Mouse (Mus musculus): ENCODE data around the gene Cdv3. TPM values are rescaled to one million over a fixed set of nuclear protein-coding genes. Genes with fewer than 3 reads are reported as not detected.
A peak's percentile ranks its signal among the peaks of the same experiment; 100 is the strongest.

The Cdv3 gene
- polyA plus RNA-seq, 1 experiment from 2014 or later: 123 TPM

- no peak for ATAC-seq (ENCODE audit: insufficient number of reproducible peaks, low FRiP score, low TSS enrichment, low read depth)
- H3K4me3 ChIP-seq (ENCODE audit: low read depth, low read length): no peak overlapping the region
These were observed 18.6 kb downstream of the Cdv3 start for GRCm38 (mm10) chr9:103347045-103347444.

DNA sequence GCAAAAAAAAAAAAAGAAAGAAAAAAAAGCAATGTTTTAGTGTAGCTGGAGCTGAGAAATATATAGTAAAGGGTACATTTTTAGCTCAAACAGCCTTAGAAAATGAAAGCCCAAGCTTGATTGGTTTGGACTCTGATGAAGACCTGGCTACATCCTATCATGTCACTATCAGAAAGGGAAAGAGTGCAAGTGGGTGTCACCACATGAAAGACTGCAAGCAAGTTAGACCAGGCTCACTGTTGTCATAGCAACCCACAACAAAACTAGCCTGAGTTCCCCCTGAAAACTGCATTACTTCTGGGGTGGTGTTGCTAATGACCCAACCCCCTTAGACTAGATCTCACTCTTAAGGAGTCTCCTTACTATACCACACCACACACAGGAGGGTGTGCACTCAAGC, 28.7 kb downstream of the Cdv3 start:
- H3K27me3 ChIP-seq (ENCODE audit: control insufficient read depth, insufficient read depth, low read length): no peaks in the 10 kb centered on the region
- ATAC-seq (ENCODE audit: insufficient number of reproducible peaks, low FRiP score, low TSS enrichment, low read depth): no peak
- no peaks in the 10 kb centered on the region for H3K4me1 ChIP-seq (ENCODE audit: control insufficient read depth, insufficient read depth, low read length)
- no peaks in the 10 kb centered on the region for H3K9me3 ChIP-seq (ENCODE audit: control insufficient read depth, low read length)
- DNase-seq (ENCODE audit: low spot score): no peak
- H3K9ac ChIP-seq (ENCODE audit: low read length): no peak overlapping the region
- no peak overlapping the region for H3K27ac ChIP-seq (replicated peaks; ENCODE audit: low read depth, low read length)
- peaks cover 37% of the 10 kb centered on the region for H3K36me3 ChIP-seq (ENCODE audit: control insufficient read depth, insufficient read depth, low read length)
- H3K4me3 ChIP-seq (ENCODE audit: low read depth, low read length): no peak overlapping the region
- H3K4me2 ChIP-seq (ENCODE audit: low read depth, severe bottlenecking): no peak overlapping the region

More at GRCm38 (mm10) chr9:103347045-103347444, 18.6 kb downstream of the Cdv3 start:
- Histone ChIP-seq H3K9ac (ENCODE audit: low read length) (no peak overlapping the region), H3K36me3 (ENCODE audit: control insufficient read depth, insufficient read depth, low read length) (peaks cover 20% of the 10 kb centered on the region), H3K27ac (replicated peaks; ENCODE audit: low read depth, low read length) (no peak overlapping the region), H3K4me2 (ENCODE audit: low read depth, severe bottlenecking) (no peak overlapping the region), H3K27me3 (ENCODE audit: control insufficient read depth, insufficient read depth, low read length) (no peaks in the 10 kb centered on the region), H3K9me3 (ENCODE audit: control insufficient read depth, low read length) (no peaks in the 10 kb centered on the region), H3K4me1 (ENCODE audit: control insufficient read depth, insufficient read depth, low read length) (no peaks in the 10 kb centered on the region)
- 88% methylated on average over 4 of the region's 4 CpGs for WGBS
- DNase-seq (ENCODE audit: low spot score): no peak

- Histone ChIP-seq H3K4me3 (ENCODE audit: low read depth, low read length) (no peak overlapping the region), H3K27ac (replicated peaks; ENCODE audit: low read depth, low read length) (no peak overlapping the region), H3K9me3 (ENCODE audit: control insufficient read depth, low read length) (no peaks in the 10 kb centered on the region), H3K27me3 (ENCODE audit: control insufficient read depth, insufficient read depth, low read length) (no peaks in the 10 kb centered on the region), H3K9ac (ENCODE audit: low read length) (no peak overlapping the region), H3K4me2 (ENCODE audit: low read depth, severe bottlenecking) (no peak overlapping the region), H3K4me1 (ENCODE audit: control insufficient read depth, insufficient read depth, low read length) (no peaks in the 10 kb centered on the region), H3K36me3 (ENCODE audit: control insufficient read depth, insufficient read depth, low read length) (peaks cover 30% of the 10 kb centered on the region)
- 91% methylated on average over 6 of the region's 6 CpGs for WGBS
- no peak for DNase-seq (ENCODE audit: low spot score)
- ATAC-seq (ENCODE audit: insufficient number of reproducible peaks, low FRiP score, low TSS enrichment, low read depth): no peak
These were observed 33.0 kb downstream of the Cdv3 start for GRCm38 (mm10) chr9:103332663-103333062.

- no peak overlapping the region for H3K4me2 ChIP-seq (ENCODE audit: low read depth, severe bottlenecking)
- peaks cover 40% of the 10 kb centered on the region for H3K36me3 ChIP-seq (ENCODE audit: control insufficient read depth, insufficient read depth, low read length)
- DNase-seq (ENCODE audit: low spot score): no peak
- H3K27me3 ChIP-seq (ENCODE audit: control insufficient read depth, insufficient read depth, low read length): no peaks in the 10 kb centered on the region
- no peak overlapping the region for H3K9ac ChIP-seq (ENCODE audit: low read length)
- H3K9me3 ChIP-seq (ENCODE audit: control insufficient read depth, low read length): no peaks in the 10 kb centered on the region
- H3K27ac ChIP-seq (replicated peaks; ENCODE audit: low read depth, low read length): no peak overlapping the region
- ATAC-seq (ENCODE audit: insufficient number of reproducible peaks, low FRiP score, low TSS enrichment, low read depth): no peak
- no peaks in the 10 kb centered on the region for H3K4me1 ChIP-seq (ENCODE audit: control insufficient read depth, insufficient read depth, low read length)
- WGBS: 89% methylated on average over 9 of the region's 9 CpGs
- no peak overlapping the region for H3K4me3 ChIP-seq (ENCODE audit: low read depth, low read length)
These were observed 39.2 kb downstream of the Cdv3 start for GRCm38 (mm10) chr9:103326449-103326848.

DNA sequence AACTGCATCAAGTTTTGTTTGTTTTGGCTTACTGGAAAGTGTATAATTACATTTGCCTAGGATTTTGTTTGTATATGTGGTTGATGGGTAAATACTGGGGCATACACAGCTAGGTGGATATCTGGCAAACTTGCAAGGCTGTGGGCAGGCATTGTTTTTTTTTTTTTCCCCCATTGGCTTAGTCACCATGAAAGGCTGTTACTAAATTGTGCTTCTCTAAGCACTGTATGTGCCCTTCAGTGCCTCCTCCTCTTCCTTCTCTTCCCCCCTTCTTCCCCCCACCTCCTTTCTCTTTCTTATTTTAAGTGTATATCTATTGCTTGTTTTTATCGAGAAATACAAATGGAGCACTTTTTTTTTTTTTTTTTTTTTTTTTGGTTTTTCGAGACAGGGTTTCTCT, 41.0 kb downstream of the Cdv3 start:
- Histone ChIP-seq H3K4me1 (ENCODE audit: control insufficient read depth, insufficient read depth, low read length) (no peaks in the 10 kb centered on the region), H3K4me3 (ENCODE audit: low read depth, low read length) (no peak overlapping the region), H3K27me3 (ENCODE audit: control insufficient read depth, insufficient read depth, low read length) (no peaks in the 10 kb centered on the region), H3K4me2 (ENCODE audit: low read depth, severe bottlenecking) (no peak overlapping the region), H3K9ac (ENCODE audit: low read length) (no peak overlapping the region), H3K9me3 (ENCODE audit: control insufficient read depth, low read length) (no peaks in the 10 kb centered on the region), H3K27ac (replicated peaks; ENCODE audit: low read depth, low read length) (no peak overlapping the region), H3K36me3 (ENCODE audit: control insufficient read depth, insufficient read depth, low read length) (peaks cover 47% of the 10 kb centered on the region)
- WGBS: 100% methylated on average over 1 of the region's 2 CpGs
- ATAC-seq (ENCODE audit: insufficient number of reproducible peaks, low FRiP score, low TSS enrichment, low read depth) (no peak), DNase-seq (ENCODE audit: low spot score) (no peak)

DNA sequence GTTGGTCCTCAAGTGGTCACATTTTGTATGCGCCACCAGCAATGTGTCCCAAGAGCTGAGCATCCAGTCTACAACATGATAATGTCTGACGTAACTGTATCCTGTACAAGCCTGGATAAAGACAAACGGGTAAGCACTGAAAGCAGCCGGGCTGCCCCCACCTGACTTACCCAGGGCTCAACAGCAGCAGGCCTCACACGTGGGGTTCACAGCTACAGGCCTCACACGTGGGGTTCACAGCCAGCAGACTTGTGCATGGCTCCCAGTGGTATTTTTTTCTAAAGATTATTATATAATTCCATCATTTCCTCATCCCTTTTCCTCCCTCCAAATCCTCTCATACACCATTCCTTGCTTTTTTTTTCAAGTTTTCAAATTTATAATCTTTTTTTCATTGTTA, 55.8 kb downstream of the Cdv3 start:
- Histone ChIP-seq H3K4me2 (ENCODE audit: low read depth, severe bottlenecking) (no peak overlapping the region), H3K9me3 (ENCODE audit: control insufficient read depth, low read length) (no peaks in the 10 kb centered on the region), H3K27me3 (ENCODE audit: control insufficient read depth, insufficient read depth, low read length) (no peaks in the 10 kb centered on the region), H3K9ac (ENCODE audit: low read length) (no peak overlapping the region), H3K4me1 (ENCODE audit: control insufficient read depth, insufficient read depth, low read length) (no peaks in the 10 kb centered on the region), H3K4me3 (ENCODE audit: low read depth, low read length) (no peak overlapping the region), H3K27ac (replicated peaks; ENCODE audit: low read depth, low read length) (no peak overlapping the region), H3K36me3 (ENCODE audit: control insufficient read depth, insufficient read depth, low read length) (peaks cover 21% of the 10 kb centered on the region)
- DNase-seq (ENCODE audit: low spot score): no peak
- WGBS: 90% methylated on average over 6 of the region's 6 CpGs
- no peak for ATAC-seq (ENCODE audit: insufficient number of reproducible peaks, low FRiP score, low TSS enrichment, low read depth)

DNA sequence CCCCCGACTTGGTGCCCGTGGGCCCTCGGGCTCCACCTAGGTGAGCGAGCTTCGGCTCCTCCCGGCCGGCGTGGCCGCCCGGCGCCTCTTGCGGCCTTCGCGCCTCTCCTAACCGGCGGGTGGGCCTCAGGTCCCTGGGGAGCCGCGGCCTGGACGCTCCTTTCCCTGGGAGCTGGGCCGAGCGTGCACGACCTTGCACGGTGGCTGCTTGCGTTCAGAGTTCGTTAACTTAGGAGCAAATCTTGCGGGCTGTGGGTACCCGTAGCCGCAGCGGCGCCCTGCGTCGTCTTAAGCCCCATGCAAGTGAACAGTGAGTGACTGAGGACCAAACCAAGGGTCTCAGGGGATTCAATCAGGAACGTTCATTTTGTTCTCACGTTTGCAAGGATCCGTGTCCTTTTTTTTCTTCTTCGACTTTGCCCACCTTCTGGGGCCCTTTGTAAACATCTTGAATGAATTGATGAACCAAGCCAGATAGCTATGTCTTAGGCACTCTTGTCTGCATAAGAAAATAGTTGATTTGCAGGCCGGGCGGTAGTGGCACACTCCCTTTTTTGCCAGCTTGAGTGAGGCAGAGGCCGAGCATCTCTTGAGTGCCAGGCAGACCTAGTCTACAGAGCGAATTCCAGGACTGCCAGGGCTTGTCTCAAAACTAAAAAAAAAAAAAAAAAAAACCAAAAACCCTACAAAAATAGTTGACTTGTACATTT, 60.2 kb downstream of the Cdv3 start:
- no peaks in the 10 kb centered on the region for H3K27me3 ChIP-seq (ENCODE audit: control insufficient read depth, insufficient read depth, low read length)
- H3K4me3 ChIP-seq (ENCODE audit: low read depth, low read length): peak overlapping the region; percentile 89
- no peaks in the 10 kb centered on the region for H3K9me3 ChIP-seq (ENCODE audit: control insufficient read depth, low read length)
- H3K9ac ChIP-seq (ENCODE audit: low read length): peak overlapping the region; percentile 95
- no peak; the same call in 1 of the 2 replicates for ATAC-seq (ENCODE audit: insufficient number of reproducible peaks, low FRiP score, low TSS enrichment, low read depth)
- peak overlapping the region; percentile 62 for H3K4me2 ChIP-seq (ENCODE audit: low read depth, severe bottlenecking)
- WGBS: under 1% methylated on average over 40 of the region's 40 CpGs
- peak overlapping the region; percentile 86 for H3K27ac ChIP-seq (replicated peaks; ENCODE audit: low read depth, low read length)
- H3K36me3 ChIP-seq (ENCODE audit: control insufficient read depth, insufficient read depth, low read length): peaks cover 8% of the 10 kb centered on the region; the same call in 1 of the 2 replicates
- H3K4me1 ChIP-seq (ENCODE audit: control insufficient read depth, insufficient read depth, low read length): no peaks in the 10 kb centered on the region
- DNase-seq (ENCODE audit: low spot score): no peak

GRCm38 (mm10) chr9:103304927-103305326, 60.7 kb downstream of the Cdv3 start, which contains the start of the genes 1300017J02Rik and Topbp1:
Gene 1300017J02Rik (minus strand): TSS chr9:103305082.
Gene Topbp1 (plus strand): TSS chr9:103305215.
- peak; percentile 94 for ATAC-seq (ENCODE audit: insufficient number of reproducible peaks, low FRiP score, low TSS enrichment, low read depth)
- Histone ChIP-seq H3K9ac (ENCODE audit: low read length) (peak within 1 kb of the TSS; percentile 95), H3K4me1 (ENCODE audit: control insufficient read depth, insufficient read depth, low read length) (no peaks in the 10 kb centered on the region), H3K9me3 (ENCODE audit: control insufficient read depth, low read length) (no peaks in the 10 kb centered on the region), H3K27ac (replicated peaks; ENCODE audit: low read depth, low read length) (peak within 1 kb of the TSS; percentile 86), H3K27me3 (ENCODE audit: control insufficient read depth, insufficient read depth, low read length) (no peaks in the 10 kb centered on the region), H3K4me3 (ENCODE audit: low read depth, low read length) (peak within 1 kb of the TSS; percentile 89), H3K36me3 (ENCODE audit: control insufficient read depth, insufficient read depth, low read length) (peaks cover 5% of the 10 kb centered on the region; the same call in 1 of the 2 replicates), H3K4me2 (ENCODE audit: low read depth, severe bottlenecking) (peak within 1 kb of the TSS; percentile 62)
- 0% methylated on average over 49 of the region's 49 CpGs for WGBS
- DNase-seq (ENCODE audit: low spot score): peak; percentile 97
